Mouse (Mus musculus) heart, embryonic 16.5 days (tissue): ENCODE results near the gene Nol7. TPM values are rescaled to one million over a fixed set of nuclear protein-coding genes. Genes with fewer than 3 reads are reported as not detected.

ENCODE experiments used
- ATAC-seq: fragments of 200-750 bp; cut with Nextera tagmentation; replicated peaks from 2 replicates; pipeline ENCODE4 v1.8.0; 2017; ENCODE audit warnings: moderate number of reproducible peaks; ENCODE audit not compliant: insufficient read depth, low FRiP score; ENCODE audit errors: extremely low read depth
- H3K27ac ChIP-seq: fragments of 300-500 bp; sonication (generic); 2 replicates; pipeline ENCODE4 v1.5.1; 2014; ENCODE audit warnings: mild to moderate bottlenecking, low read length, control low read depth, moderate library complexity
- H3K27me3 ChIP-seq: fragments of 300-500 bp; sonication (generic); 2 replicates; pipeline ENCODE4 v1.6.1; 2014; ENCODE audit warnings: low read length, mixed read lengths; ENCODE audit not compliant: control insufficient read depth, insufficient read depth
- H3K36me3 ChIP-seq: fragments of 300-500 bp; sonication (generic); 2 replicates; pipeline ENCODE4 v1.6.1; 2014; ENCODE audit not compliant: control insufficient read depth, insufficient read depth
- H3K4me1 ChIP-seq: fragments of 300-500 bp; sonication (generic); 2 replicates; pipeline ENCODE4 v1.6.1; 2014; ENCODE audit warnings: low read length, mixed read lengths; ENCODE audit not compliant: control insufficient read depth, insufficient read depth
- H3K4me2 ChIP-seq: fragments of 300-500 bp; sonication (generic); 2 replicates; pipeline ENCODE4 v1.6.1; 2014; ENCODE audit warnings: low read depth, mild to moderate bottlenecking, control low read depth, low read length
- H3K4me3 ChIP-seq: fragments of 300-500 bp; sonication (generic); 2 replicates; pipeline ENCODE4 v1.5.1; 2014; ENCODE audit warnings: mild to moderate bottlenecking, control low read depth, low read length
- H3K9ac ChIP-seq: fragments of 300-500 bp; sonication (generic); 2 replicates; pipeline ENCODE4 v1.6.1; 2014; ENCODE audit warnings: low read length, control low read depth
- H3K9me3 ChIP-seq: fragments of 300-500 bp; sonication (generic); replicated peaks from 2 replicates; pipeline ENCODE4 v1.6.1; 2016; ENCODE audit warnings: low read length; ENCODE audit not compliant: control insufficient read depth
- WGBS: fragments of 180-500 bp; shearing (Covaris S2); extraction: QIAGEN DNeasy Blood & Tissue Kit; methylation state at CpG from one replicate; pipeline ENCODE4 v1.1.7; 2014; 5-methylcytosine and 5-hydroxymethylcytosine counted together
- polyA plus RNA-seq: library from polyadenylated mRNA; unstranded; fragments of >200 nt; fragmentation: Nextera tagmentation; extraction: Ambion mirVana; gene quantifications from 2 replicates; pipeline ENCODE4 v1.2.1, GENCODE M21; 2015

The Nol7 gene
- polyA plus RNA-seq, 1 experiment from 2014 or later = 123 TPM

DNA sequence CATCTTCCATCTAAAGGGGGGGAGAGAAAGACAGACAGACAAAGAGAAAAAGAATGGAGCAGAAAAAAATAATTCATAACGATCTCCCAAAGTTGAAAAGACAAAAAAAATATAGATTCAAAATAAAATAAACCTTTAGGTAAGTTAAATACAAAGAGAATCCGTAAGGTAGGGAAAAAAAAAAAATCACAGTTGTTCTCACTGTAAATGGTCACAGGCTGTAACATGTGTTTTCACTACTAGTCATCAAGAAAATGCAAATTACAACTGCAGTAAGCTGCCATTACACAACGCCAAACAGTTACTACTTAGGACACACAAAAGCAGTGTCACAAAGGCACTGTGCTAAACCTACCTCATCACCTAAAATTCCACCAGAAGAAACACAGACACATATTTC, 46.5 kb downstream of the Nol7 start:
- Histone ChIP-seq H3K27ac (no peak overlapping the region), H3K4me3 (no peak overlapping the region), H3K4me2 (no peak overlapping the region), H3K27me3 (no peaks in the 10 kb centered on the region), H3K9ac (no peak overlapping the region), H3K9me3 (no peaks in the 10 kb centered on the region), H3K36me3 (no peaks in the 10 kb centered on the region), H3K4me1 (peaks cover 22% of the 10 kb centered on the region)
- WGBS = 96% methylated on average over 3 of the region's 3 CpGs
- ATAC-seq = no peak

- no peak for ATAC-seq
- Histone ChIP-seq H3K36me3 (no peaks in the 10 kb centered on the region), H3K4me1 (peaks cover 18% of the 10 kb centered on the region), H3K27ac (no peak overlapping the region), H3K27me3 (no peaks in the 10 kb centered on the region), H3K4me3 (no peak overlapping the region), H3K4me2 (no peak overlapping the region), H3K9me3 (no peaks in the 10 kb centered on the region), H3K9ac (no peak overlapping the region)
- 73% methylated on average over 4 of the region's 4 CpGs for WGBS
Measured at GRCm38 (mm10) chr13:43445754-43446153, 47.6 kb downstream of the Nol7 start.

GRCm38 (mm10) chr13:43447721-43448120, 49.5 kb downstream of the Nol7 start:
- H3K27ac ChIP-seq = no peak overlapping the region
- no peaks in the 10 kb centered on the region for H3K9me3 ChIP-seq
- H3K27me3 ChIP-seq = no peaks in the 10 kb centered on the region
- no peak overlapping the region for H3K9ac ChIP-seq
- H3K4me3 ChIP-seq = no peak overlapping the region
- no peak for ATAC-seq
- WGBS = 63% methylated on average over 3 of the region's 3 CpGs
- H3K4me2 ChIP-seq = no peak overlapping the region
- H3K4me1 ChIP-seq = peaks cover 22% of the 10 kb centered on the region
- H3K36me3 ChIP-seq = no peaks in the 10 kb centered on the region

GRCm38 (mm10) chr13:43450686-43451085, 52.5 kb downstream of the Nol7 start:
- no peaks in the 10 kb centered on the region for H3K9me3 ChIP-seq
- no peak overlapping the region for H3K4me2 ChIP-seq
- ATAC-seq = no peak
- H3K27ac ChIP-seq = no peak overlapping the region
- H3K4me1 ChIP-seq = peaks cover 27% of the 10 kb centered on the region
- no peak overlapping the region for H3K4me3 ChIP-seq
- H3K9ac ChIP-seq = no peak overlapping the region
- no peaks in the 10 kb centered on the region for H3K27me3 ChIP-seq
- H3K36me3 ChIP-seq = no peaks in the 10 kb centered on the region
- 88% methylated on average over 3 of the region's 3 CpGs for WGBS

GRCm38 (mm10) chr13:43452177-43452576, 54.0 kb downstream of the Nol7 start:
- no peak overlapping the region for H3K9ac ChIP-seq
- no peak for ATAC-seq
- 78% methylated on average over 2 of the region's 2 CpGs for WGBS
- no peaks in the 10 kb centered on the region for H3K9me3 ChIP-seq
- H3K4me3 ChIP-seq = no peak overlapping the region
- H3K4me1 ChIP-seq = peaks cover 24% of the 10 kb centered on the region
- peak overlapping the region; percentile 46 for H3K27ac ChIP-seq
- no peak overlapping the region; the same call in 1 of the 2 replicates for H3K4me2 ChIP-seq
- H3K36me3 ChIP-seq = no peaks in the 10 kb centered on the region
- no peaks in the 10 kb centered on the region for H3K27me3 ChIP-seq

- H3K27ac ChIP-seq = peak overlapping the region; percentile 67
Measured at GRCm38 (mm10) chr13:43452843-43453605, 54.8 kb downstream of the Nol7 start.

DNA sequence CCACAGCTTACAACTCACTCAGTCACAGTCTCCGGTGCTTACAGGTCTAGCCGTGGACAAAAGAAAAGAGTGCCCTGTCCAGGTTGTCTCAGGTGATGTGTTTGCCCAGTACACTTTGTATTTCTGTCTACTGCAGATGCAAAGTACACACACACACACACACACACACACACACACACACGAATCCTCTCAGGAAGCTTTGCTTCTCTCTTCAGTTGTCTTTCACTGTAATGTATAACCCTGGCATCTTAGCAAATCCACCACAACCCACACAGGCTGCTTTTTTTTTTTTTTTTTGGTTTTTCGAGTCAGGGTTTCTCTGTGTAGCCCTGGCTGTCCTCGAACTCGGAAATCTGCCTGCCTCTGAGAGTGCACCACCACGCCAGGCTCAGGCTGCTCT, 56.2 kb downstream of the Nol7 start:
- 81% methylated on average over 7 of the region's 7 CpGs for WGBS
- Histone ChIP-seq H3K9ac (no peak overlapping the region), H3K4me1 (peaks cover 20% of the 10 kb centered on the region), H3K9me3 (no peaks in the 10 kb centered on the region), H3K36me3 (no peaks in the 10 kb centered on the region), H3K4me3 (no peak overlapping the region), H3K27me3 (no peaks in the 10 kb centered on the region), H3K4me2 (no peak overlapping the region), H3K27ac (no peak overlapping the region)
- no peak for ATAC-seq

More at GRCm38 (mm10) chr13:43452843-43453605, 54.8 kb downstream of the Nol7 start:
- peaks cover 20% of the 10 kb centered on the region for H3K4me1 ChIP-seq
- no peaks in the 10 kb centered on the region for H3K9me3 ChIP-seq
- H3K4me2 ChIP-seq = peak overlapping the region; percentile 29
- H3K27me3 ChIP-seq = no peaks in the 10 kb centered on the region
- no peak overlapping the region for H3K9ac ChIP-seq
- no peak overlapping the region for H3K4me3 ChIP-seq
- ATAC-seq = no peak
- H3K36me3 ChIP-seq = no peaks in the 10 kb centered on the region
- WGBS = 56% methylated on average over 7 of the region's 7 CpGs

Other genes starting within 250 kb of the Nol7 start
- gene Tbc1d7, start 226.9 kb upstream of the Nol7 start, polyA plus RNA-seq = 57.7 and 57.8 TPM in 2 replicates
- 0.92 and 0.93 TPM in 2 replicates for gene Gfod1, start 94.2 kb upstream of the Nol7 start, polyA plus RNA-seq
- 32.2 and 34.4 TPM in 2 replicates for gene Sirt5, start 32.9 kb upstream of the Nol7 start, polyA plus RNA-seq
- 8.0 and 8.1 TPM in 2 replicates for gene Ranbp9, start 82.9 kb downstream of the Nol7 start, polyA plus RNA-seq
- gene Mcur1, start 161.8 kb downstream of the Nol7 start, polyA plus RNA-seq = 14.7 and 16.9 TPM in 2 replicates
- gene Rnf182, start 217.3 kb downstream of the Nol7 start, polyA plus RNA-seq = 1.7 and 2.3 TPM in 2 replicates